Mouse (Mus musculus) midbrain, embryonic 15.5 days (tissue): ENCODE data around the gene Eif3g. TPM values are rescaled to one million over a fixed set of nuclear protein-coding genes. Genes with fewer than 3 reads are reported as not detected.
A peak's percentile ranks its signal among the peaks of the same experiment; 100 is the strongest.

ENCODE experiments used
- ATAC-seq: fragments of 200-750 bp; cut with Nextera tagmentation; replicated peaks from 2 replicates; pipeline ENCODE4 v1.8.0; 2017; ENCODE audit warnings: moderate TSS enrichment
- H3K27ac ChIP-seq: fragments of 300-500 bp; sonication (generic); 2 replicates; pipeline ENCODE4 v1.5.1; 2015; ENCODE audit warnings: mild to moderate bottlenecking, inconsistent platforms
- H3K27me3 ChIP-seq: fragments of 300-500 bp; sonication (generic); replicated peaks from 2 replicates; pipeline ENCODE4 v1.6.1; 2015; ENCODE audit warnings: inconsistent platforms
- H3K36me3 ChIP-seq: fragments of 300-500 bp; sonication (generic); replicated peaks from 2 replicates; pipeline ENCODE4 v1.6.1; 2015; ENCODE audit warnings: inconsistent platforms
- H3K4me1 ChIP-seq: fragments of 300-500 bp; sonication (generic); 2 replicates; pipeline ENCODE4 v1.6.1; 2015; ENCODE audit warnings: inconsistent platforms
- H3K4me2 ChIP-seq: fragments of 300-500 bp; sonication (generic); 2 replicates; pipeline ENCODE4 v1.6.1; 2015; ENCODE audit warnings: inconsistent platforms, mild to moderate bottlenecking, moderate library complexity
- H3K4me3 ChIP-seq: fragments of 300-500 bp; sonication (generic); 2 replicates; pipeline ENCODE4 v1.5.1; 2015; ENCODE audit warnings: mild to moderate bottlenecking, inconsistent platforms
- H3K9ac ChIP-seq: fragments of 300-500 bp; sonication (generic); 2 replicates; pipeline ENCODE4 v1.6.1; 2015; ENCODE audit warnings: mild to moderate bottlenecking, inconsistent platforms
- H3K9me3 ChIP-seq: fragments of 300-500 bp; sonication (generic); 2 replicates; pipeline ENCODE4 v1.6.1; 2016; ENCODE audit warnings: inconsistent platforms
- WGBS: fragments of 180-500 bp; shearing (Covaris S2); methylation state at CpG from one replicate; pipeline ENCODE4 v1.1.7; 2015; ENCODE audit warnings: mixed read lengths; 5-methylcytosine and 5-hydroxymethylcytosine counted together
- polyA plus RNA-seq: library from polyadenylated mRNA; unstranded; fragments of >200 nt; fragmentation: Nextera tagmentation; extraction: Ambion mirVana; gene quantifications from 2 replicates; pipeline ENCODE4 v1.2.1, GENCODE M21; 2015

Gene Eif3g
- 245 and 249 TPM in 2 replicates for polyA plus RNA-seq

DNA sequence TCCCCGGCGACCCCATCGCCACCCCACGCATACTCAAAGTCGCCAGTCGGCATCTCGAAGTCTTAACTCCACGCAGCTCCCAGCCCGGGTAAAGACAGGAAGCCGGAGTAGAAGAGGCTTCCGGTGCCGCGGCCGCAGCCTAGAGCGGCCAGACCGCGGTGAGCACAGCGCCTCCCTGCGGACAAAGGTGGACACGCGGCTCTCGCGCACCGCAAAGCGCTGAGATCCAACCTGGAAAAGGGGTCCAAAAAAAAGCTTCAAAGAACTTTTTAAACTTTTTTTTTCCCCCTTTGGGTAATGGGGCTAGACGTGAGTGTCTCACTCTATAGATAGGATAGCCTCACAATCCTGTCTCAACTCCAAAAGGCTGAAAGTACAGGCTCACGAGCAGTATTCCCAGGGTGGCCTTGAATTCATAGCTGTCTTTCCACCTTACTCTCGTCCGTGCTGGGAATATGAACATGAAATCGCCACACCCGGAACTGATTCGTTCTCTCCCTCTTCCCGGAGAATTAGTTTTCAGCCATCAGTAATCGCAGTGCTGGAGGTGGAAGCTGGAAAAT, at the start of gene Eif3g:
Gene Eif3g (minus strand): TSS at position 113 of the 563 bp plus-strand sequence.
- H3K36me3 ChIP-seq = peaks cover 30% of the 10 kb centered on the region; the same call in 1 of the 2 replicates
- 5% methylated on average over 32 of the region's 34 CpGs for WGBS
- H3K4me2 ChIP-seq = peak within 1 kb of the TSS; percentile 97
- H3K4me3 ChIP-seq = peak within 1 kb of the TSS; percentile 90
- H3K27me3 ChIP-seq = no peaks in the 10 kb centered on the region; the same call in 1 of the 2 replicates
- peak; percentile 88 for ATAC-seq
- H3K9ac ChIP-seq = peak within 1 kb of the TSS; percentile 90
- H3K4me1 ChIP-seq = peaks cover 14% of the 10 kb centered on the region
- no peaks in the 10 kb centered on the region for H3K9me3 ChIP-seq
- H3K27ac ChIP-seq = peak within 1 kb of the TSS; percentile 54; the same call in 1 of the 2 replicates

DNA sequence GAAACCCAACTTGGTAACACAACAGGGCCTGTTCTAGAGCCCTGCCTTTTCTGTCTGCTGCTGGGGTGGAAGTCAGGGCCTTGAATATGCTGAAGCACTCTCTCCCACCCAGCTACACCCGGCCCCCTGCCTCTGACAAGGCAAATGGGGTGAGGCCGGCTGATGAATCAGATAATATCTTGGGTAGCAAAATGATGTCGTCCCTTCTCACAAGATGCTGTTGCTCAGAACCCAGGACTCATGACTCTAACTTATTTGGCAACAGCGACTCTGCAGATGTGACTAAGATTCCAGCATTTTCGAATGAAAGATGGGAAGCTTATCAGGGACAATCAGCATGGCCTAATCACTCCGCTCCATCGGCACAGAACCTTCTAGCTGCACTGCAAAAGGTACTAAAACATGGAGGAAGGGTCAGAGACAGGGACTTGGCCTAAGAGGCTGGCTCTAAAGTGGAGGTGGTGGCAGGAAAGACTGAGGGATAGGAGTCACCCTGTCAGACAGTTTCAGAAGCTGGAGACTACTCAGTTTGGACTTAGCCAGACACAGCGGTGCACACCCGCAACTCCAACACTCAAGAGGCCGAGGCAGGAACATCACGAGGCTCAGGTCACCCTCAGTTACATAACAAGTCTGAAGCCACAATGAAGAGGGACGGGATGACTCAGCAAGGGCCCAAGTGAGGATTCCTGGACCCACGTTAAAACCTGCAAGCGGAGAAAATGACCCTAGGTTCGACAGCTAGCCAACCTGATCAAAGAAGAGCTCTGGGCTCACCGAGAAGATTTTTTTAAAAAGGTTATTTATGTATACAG, 47.9 kb upstream of the Eif3g start:
- Histone ChIP-seq H3K4me3 (no peak overlapping the region), H3K36me3 (0 out of 2 replicates have a peak, but pooled peaks cover 1% of the 10 kb centered on the region), H3K27ac (no peak overlapping the region), H3K27me3 (no peaks in the 10 kb centered on the region), H3K4me2 (no peak overlapping the region), H3K9ac (no peak overlapping the region), H3K4me1 (peaks cover 19% of the 10 kb centered on the region), H3K9me3 (no peaks in the 10 kb centered on the region)
- 82% methylated on average over 16 of the region's 16 CpGs for WGBS
- no peak for ATAC-seq

DNA sequence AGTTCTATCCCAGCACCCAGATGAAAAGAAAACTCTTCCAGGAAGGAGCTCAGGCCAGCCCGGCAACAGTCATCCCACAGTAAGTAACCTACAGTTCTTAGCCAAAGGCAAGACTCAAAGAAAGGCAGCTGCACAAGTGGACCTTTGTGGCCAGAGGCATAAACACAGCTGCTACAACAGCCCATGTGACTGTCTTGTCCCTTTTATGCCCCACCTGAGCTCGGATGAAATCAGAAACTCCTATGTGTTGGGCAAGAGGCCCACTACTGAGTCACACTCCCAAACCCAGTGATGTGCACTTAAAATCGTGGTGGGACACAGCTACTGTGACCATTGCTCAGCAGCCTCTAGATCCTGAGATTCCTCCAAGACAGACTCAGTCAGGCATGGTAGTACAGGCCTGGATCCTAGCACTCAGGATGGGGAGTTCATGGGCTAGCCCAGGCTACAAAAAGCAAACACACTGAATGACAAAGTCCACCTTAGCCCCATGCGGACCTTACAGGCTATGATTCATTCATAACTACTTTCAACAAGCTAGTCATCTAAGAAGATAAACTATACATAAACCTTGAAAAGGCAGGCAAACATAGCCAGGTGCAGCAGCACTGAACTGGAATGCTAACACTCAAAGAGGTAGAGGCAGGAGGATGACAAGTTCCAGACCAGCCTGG, 46.4 kb upstream of the Eif3g start:
- 71% methylated on average over 4 of the region's 4 CpGs for WGBS

DNA sequence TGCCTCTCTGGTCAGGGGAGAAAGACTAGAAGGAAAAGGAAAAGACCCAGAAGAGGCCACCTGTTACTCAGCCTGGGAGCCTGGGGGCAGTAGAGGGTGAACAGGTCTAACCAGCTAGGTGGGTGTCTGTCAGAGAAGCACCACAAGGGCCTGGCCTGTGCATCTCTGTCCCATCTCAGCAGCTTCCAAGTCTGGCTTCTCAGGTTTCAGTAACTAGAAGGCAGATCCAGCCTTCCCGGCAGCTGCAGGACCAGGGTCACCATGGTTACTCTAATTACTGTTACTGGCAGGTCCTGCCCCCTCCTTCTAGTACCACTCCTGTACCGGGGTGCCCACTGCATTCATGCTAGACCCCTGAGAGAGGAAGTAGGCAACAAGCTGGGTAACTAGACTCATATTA, 45.5 kb upstream of the Eif3g start:
- Histone ChIP-seq H3K27ac (no peak overlapping the region), H3K27me3 (no peaks in the 10 kb centered on the region), H3K36me3 (peaks cover 23% of the 10 kb centered on the region), H3K4me1 (peaks cover 6% of the 10 kb centered on the region; the same call in 1 of the 2 replicates), H3K9me3 (no peaks in the 10 kb centered on the region), H3K4me3 (no peak overlapping the region), H3K4me2 (no peak overlapping the region), H3K9ac (no peak overlapping the region)
- ATAC-seq = no peak
- WGBS = 5% methylated on average over 2 of the region's 2 CpGs

More for the DNA sequence above, 46.4 kb upstream of the Eif3g start:
- Histone ChIP-seq H3K27me3 (no peaks in the 10 kb centered on the region), H3K4me1 (peaks cover 6% of the 10 kb centered on the region; the same call in 1 of the 2 replicates), H3K36me3 (peaks cover 15% of the 10 kb centered on the region), H3K4me3 (no peak overlapping the region), H3K9me3 (no peaks in the 10 kb centered on the region), H3K4me2 (no peak overlapping the region), H3K9ac (no peak overlapping the region), H3K27ac (no peak overlapping the region)
- no peak for ATAC-seq

- H3K9me3 ChIP-seq = no peaks in the 10 kb centered on the region
- H3K4me3 ChIP-seq = no peak overlapping the region
- no peak for ATAC-seq
- H3K27ac ChIP-seq = no peak overlapping the region
- WGBS = 90% methylated on average over 7 of the region's 7 CpGs
- peaks cover 23% of the 10 kb centered on the region for H3K36me3 ChIP-seq
- peaks cover 6% of the 10 kb centered on the region; the same call in 1 of the 2 replicates for H3K4me1 ChIP-seq
- no peak overlapping the region for H3K9ac ChIP-seq
- H3K4me2 ChIP-seq = no peak overlapping the region
- no peaks in the 10 kb centered on the region for H3K27me3 ChIP-seq
Measured at GRCm38 (mm10) chr9:20943396-20943795, 45.0 kb upstream of the Eif3g start.

DNA sequence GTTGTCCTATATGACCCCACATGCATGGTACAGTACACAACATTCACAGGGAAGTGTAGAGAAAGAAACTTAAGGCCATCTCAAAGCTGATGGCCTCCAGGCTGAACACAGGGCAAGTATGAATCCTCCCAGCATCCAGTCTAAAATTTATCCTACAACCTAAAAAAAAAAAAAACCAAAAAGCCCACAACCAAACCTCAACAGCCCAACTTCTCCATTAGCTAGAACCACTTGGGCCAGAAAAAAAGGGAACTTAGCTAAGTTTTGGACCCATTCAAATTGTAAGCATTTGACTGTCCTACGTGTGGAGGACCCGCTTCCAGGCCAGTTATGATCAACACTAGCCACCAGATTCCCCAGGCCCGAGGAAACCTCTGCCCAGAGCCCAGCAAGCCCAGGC, 24.8 kb upstream of the Eif3g start:
- ATAC-seq = no peak
- WGBS = 99% methylated on average over 3 of the region's 3 CpGs
- no peak overlapping the region for H3K27ac ChIP-seq

GRCm38 (mm10) chr9:20916160-20916559, 17.7 kb upstream of the Eif3g start:
- Histone ChIP-seq H3K27me3 (no peaks in the 10 kb centered on the region), H3K27ac (no peak overlapping the region), H3K9me3 (no peaks in the 10 kb centered on the region), H3K4me2 (no peak overlapping the region), H3K9ac (no peak overlapping the region), H3K4me3 (no peak overlapping the region), H3K36me3 (peaks cover 93% of the 10 kb centered on the region), H3K4me1 (no peaks in the 10 kb centered on the region)
- ATAC-seq = no peak
- 85% methylated on average over 4 of the region's 4 CpGs for WGBS

More for the DNA sequence above, 24.8 kb upstream of the Eif3g start:
- Histone ChIP-seq H3K27me3 (no peaks in the 10 kb centered on the region), H3K36me3 (peaks cover 84% of the 10 kb centered on the region), H3K9ac (no peak overlapping the region), H3K4me1 (no peaks in the 10 kb centered on the region), H3K9me3 (no peaks in the 10 kb centered on the region), H3K4me2 (no peak overlapping the region), H3K4me3 (no peak overlapping the region)

DNA sequence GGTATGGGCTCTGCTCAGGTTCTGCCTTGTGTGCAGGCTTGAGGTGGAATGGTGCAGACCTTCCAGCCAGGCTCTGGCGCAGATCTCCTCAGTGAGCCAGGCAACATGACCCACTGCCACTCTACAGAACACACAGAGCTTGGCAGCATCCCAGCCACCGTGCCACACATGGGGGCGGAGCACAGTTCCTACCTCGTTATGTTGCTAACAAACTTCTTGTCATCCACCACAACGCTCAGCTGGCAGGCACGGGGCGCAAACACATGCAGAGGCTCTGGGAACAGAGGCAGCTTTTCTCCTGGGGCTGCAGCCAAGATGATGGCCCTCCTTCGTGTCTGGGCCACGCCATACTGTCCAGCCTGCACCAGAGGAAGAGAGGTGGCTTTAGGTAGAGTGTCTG, 11.5 kb upstream of the Eif3g start:
- H3K4me3 ChIP-seq = no peak overlapping the region
- no peak overlapping the region for H3K27ac ChIP-seq
- H3K27me3 ChIP-seq = no peaks in the 10 kb centered on the region
- WGBS = 93% methylated on average over 9 of the region's 9 CpGs
- H3K36me3 ChIP-seq = peaks cover 92% of the 10 kb centered on the region
- H3K4me2 ChIP-seq = no peak overlapping the region
- no peaks in the 10 kb centered on the region for H3K9me3 ChIP-seq
- no peak overlapping the region for H3K9ac ChIP-seq
- no peak for ATAC-seq
- no peaks in the 10 kb centered on the region for H3K4me1 ChIP-seq

DNA sequence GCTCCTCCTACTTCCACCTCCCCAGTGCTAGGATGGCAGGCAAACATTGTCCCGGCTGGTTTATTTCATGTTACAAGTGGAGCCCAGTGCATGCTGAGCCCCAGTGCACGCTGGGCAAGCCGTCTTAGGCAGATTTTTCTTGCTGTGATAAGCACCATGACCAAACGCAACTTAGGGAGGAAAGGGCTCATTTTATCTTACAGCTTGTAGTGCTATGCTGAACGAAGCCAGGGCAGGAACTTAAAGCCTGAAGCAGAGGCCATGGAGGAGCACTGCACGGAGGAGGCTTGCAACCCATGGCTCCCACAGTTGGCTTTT, 3.7 kb upstream of the Eif3g start:
- no peak overlapping the region; the same call in 1 of the 2 replicates for H3K9ac ChIP-seq
- no peak for ATAC-seq
- 31% methylated on average over 6 of the region's 6 CpGs for WGBS
- no peak overlapping the region for H3K4me3 ChIP-seq
- peaks cover 9% of the 10 kb centered on the region for H3K4me1 ChIP-seq
- no peaks in the 10 kb centered on the region for H3K9me3 ChIP-seq
- peaks cover 15% of the 10 kb centered on the region; the same call in 1 of the 2 replicates for H3K36me3 ChIP-seq
- H3K27ac ChIP-seq = no peak overlapping the region
- no peaks in the 10 kb centered on the region; the same call in 1 of the 2 replicates for H3K27me3 ChIP-seq
- no peak overlapping the region for H3K4me2 ChIP-seq

GRCm38 (mm10) chr9:20901466-20902173, 3.2 kb upstream of the Eif3g start:
- Histone ChIP-seq H3K9ac (no peak overlapping the region; the same call in 1 of the 2 replicates), H3K4me2 (no peak overlapping the region), H3K27ac (no peak overlapping the region), H3K4me1 (peaks cover 14% of the 10 kb centered on the region), H3K27me3 (no peaks in the 10 kb centered on the region; the same call in 1 of the 2 replicates), H3K36me3 (peaks cover 14% of the 10 kb centered on the region; the same call in 1 of the 2 replicates), H3K9me3 (no peaks in the 10 kb centered on the region), H3K4me3 (no peak overlapping the region)
- ATAC-seq = no peak
- WGBS = 19% methylated on average over 13 of the region's 13 CpGs

DNA sequence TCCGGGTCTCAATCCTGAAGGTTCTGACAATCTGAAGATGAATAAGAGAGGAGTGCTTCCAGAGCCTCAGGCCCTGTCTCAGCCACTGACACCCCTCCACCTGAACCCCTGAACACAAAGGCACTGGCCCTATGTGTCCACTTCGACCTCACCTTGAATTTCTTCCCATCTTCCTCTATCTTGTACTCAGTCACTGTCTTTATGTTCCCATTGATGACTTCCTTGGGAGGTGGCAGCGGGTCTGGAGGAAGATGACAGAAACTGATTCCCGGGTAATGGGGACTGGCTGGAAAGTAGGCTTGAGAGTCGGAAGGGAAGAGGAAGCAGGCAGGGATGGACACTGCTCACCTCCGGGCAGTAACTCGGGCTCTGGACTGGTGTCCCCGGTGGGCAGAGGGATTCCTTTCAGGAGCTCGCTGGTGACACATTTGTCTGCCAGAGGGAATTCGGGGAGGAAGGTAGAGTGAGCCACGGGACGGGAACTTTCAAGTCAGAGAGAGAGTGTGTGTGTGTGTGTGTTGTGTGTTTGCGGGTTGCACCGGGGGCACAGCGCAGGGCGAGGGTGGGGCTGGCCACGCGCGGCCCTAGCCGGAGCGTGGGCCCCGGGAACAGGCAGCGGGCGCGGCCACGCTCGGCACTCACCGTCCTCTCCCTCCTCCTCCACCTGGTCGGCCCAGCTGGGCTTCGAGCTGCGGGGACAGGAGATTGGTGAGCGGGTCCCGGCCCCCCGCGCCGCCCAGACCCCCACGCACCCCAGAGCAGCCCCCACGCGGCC, 500 bp downstream of the Eif3g start:
- Histone ChIP-seq H3K36me3 (peaks cover 32% of the 10 kb centered on the region; the same call in 1 of the 2 replicates), H3K27ac (peak overlapping the region; percentile 54; the same call in 1 of the 2 replicates), H3K4me2 (peak overlapping the region; percentile 97), H3K27me3 (no peaks in the 10 kb centered on the region; the same call in 1 of the 2 replicates), H3K4me1 (peaks cover 14% of the 10 kb centered on the region), H3K4me3 (peak overlapping the region; percentile 90), H3K9ac (peak overlapping the region; percentile 90), H3K9me3 (no peaks in the 10 kb centered on the region)
- peak; percentile 72 for ATAC-seq
- 7% methylated on average over 22 of the region's 39 CpGs for WGBS
